Mouse (Mus musculus): ENCODE measurements around the gene Hira. TPM values are rescaled to one million over a fixed set of nuclear protein-coding genes. Genes with fewer than 3 reads are reported as not detected.
A peak's percentile ranks its signal among the peaks of the same experiment; 100 is the strongest.
"Not testable (repeated sequence)": the region's sequence is repeated elsewhere in the genome, so short reads cannot be mapped to it uniquely, and the experiment has no call there.

Gene Hira
- total RNA-seq, 2 experiments from 2014 or later, result 47.6 to 47.7 TPM

DNA sequence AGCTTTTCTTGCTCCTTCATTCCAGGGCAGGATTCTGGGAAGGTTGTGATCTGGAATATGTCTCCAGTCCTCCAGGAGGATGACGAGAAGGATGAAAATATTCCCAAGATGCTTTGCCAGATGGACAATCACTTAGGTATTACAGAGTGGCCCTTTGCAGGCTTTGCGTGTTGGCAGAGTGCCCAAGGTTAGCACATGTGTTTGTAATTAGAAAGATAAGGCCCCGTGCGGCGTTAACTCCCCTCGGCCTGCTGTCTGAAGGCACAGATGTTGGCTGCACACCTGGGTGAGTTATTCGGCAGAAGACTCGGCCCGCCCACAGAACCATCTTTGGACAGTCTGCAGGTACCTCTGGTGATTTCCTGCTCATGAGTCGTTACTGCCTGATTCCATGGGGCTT is 19.6 kb downstream of the Hira start:
- ATAC-seq (replicated peaks; ENCODE audit: low FRiP score, low TSS enrichment, poor library complexity, severe bottlenecking), result peak; percentile 82

DNA sequence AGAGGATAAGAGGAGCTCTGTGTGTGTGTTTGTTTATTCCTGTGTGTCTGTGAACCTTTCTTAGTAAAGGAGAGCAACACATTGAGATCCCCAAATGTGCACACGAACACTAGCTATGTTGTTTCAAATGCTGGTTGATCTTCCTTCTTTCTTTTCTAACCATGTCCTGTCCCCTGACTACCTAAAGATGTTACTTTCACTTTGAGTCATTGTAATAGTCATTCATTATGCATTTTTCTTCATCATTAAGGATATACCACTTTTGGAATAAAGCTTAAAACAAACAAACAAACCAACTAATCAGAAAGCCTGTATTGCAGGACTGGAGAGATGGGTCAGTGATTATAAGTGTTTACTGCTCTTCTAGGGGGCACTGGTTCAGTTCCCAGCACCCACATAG is 28.8 kb downstream of the Hira start:
- no peak for ATAC-seq (replicated peaks; ENCODE audit: low FRiP score, low TSS enrichment, poor library complexity, severe bottlenecking)

DNA sequence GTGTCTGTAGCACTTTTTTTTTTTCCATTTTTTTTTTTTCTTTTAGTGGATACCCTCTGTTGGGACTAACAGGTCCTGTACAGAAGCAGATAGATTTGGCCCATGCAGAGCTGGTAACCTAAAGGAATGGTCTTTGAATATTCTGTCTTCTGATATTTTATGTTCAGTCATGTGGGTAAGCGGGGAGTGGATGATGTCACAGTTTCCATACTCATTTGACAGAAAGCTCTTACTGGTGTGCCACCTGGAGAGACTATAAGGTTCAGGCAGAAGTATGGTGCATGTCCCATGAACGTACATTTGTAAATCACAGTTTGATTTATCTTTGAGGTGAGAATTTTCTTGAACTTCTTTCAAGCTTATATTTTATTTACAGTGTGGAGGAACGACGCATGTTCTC is 39.2 kb downstream of the Hira start:
- ATAC-seq (replicated peaks; ENCODE audit: low FRiP score, low TSS enrichment, poor library complexity, severe bottlenecking), result no peak

DNA sequence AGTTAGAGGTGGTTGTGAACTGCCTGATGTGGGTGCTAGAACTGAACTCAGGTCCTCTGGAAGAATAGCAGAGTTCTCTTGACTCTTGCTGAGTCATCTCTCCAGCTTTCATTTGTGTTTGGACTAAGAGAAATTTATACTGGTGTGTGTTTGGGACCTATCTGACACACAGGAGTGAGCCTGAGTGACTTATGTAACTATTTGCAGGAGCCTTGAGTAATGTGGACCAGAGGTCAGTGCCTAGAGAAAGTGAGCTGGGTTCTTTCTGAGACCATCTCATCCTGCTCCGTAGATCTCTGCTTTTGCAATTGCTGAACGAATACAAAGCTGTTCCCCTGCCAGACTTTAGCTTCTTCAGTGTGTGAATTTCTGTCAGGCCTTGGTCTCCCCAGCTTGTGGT is 44.9 kb downstream of the Hira start:
- ATAC-seq (replicated peaks; ENCODE audit: low FRiP score, low TSS enrichment, poor library complexity, severe bottlenecking), result no peak

DNA sequence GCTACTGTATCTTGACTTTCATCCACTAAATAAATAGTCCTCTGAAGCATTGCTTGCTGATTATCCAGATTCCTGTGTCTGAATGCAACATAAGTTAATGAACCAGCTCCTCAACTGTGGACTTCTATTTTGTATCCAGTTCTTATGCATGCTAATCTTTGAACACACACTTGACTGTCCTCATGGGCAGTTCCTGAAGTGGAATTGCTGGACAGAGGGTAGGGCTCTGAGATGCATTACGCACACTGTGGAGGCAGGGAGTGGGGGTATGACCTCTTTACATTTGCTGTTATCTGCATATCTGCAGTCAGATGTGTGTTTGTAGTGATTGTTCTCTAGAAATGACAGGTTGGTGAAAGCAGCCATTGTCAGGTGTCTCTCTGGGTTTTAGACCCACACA is 51.1 kb downstream of the Hira start:
- no peak for ATAC-seq (replicated peaks; ENCODE audit: low FRiP score, low TSS enrichment, poor library complexity, severe bottlenecking)

DNA sequence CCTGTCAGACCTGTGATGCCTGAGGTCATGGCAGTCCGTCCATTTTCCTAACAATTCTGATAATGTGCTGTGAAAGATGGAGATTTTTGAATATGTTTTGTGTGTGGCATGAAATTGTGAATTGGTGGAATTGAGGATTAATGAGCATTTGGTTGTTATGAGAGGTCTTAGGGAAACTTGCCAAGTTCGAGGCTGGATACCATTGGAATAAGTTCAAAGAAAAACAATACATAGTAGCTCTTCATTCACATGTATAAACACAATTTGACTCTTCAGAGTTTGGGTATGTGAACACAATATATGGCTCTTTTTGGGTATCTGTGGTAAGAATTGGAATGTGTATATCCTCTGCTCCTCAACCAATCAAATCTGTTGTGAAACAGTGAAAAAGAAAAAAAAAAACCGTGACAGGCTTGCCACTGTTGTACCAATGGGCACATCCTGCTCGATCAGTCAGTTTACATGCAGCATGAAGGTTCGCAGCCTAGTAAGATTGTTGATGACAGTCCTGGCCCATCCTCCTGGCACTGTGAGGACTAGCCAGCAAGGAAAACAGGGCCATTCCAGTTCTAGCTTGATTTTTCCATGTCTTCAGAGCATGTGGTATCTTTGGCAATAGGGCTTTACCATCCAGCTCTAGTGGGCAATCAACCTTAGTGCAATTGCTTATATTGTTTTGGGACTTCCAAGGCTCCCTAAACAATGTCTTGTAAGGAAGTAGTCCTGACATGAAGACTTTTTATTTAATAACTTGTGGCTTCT is 61.7 kb downstream of the Hira start:
- no peak for ATAC-seq (replicated peaks; ENCODE audit: low FRiP score, low TSS enrichment, poor library complexity, severe bottlenecking)

DNA sequence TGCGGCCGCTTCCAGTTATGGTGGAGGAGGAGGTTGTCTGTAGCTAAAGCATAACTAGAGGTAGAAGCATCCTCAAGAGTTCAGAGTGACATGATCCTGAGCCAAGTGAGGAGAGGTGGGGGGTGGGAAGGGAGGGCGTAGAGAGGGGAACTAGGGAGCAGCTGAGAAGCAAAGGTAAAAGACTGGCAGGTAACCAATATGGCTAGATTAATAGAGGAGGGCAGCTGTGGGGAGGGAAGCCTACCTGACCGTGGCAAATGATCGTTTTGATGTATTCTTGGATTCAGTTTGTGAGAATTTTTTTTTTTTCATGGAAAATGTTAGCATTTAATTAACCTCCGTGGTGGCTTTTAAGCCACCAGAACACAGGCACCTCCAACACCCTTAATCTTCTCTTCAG is 67.1 kb downstream of the Hira start:
- no peak for ATAC-seq (replicated peaks; ENCODE audit: low FRiP score, low TSS enrichment, poor library complexity, severe bottlenecking)

DNA sequence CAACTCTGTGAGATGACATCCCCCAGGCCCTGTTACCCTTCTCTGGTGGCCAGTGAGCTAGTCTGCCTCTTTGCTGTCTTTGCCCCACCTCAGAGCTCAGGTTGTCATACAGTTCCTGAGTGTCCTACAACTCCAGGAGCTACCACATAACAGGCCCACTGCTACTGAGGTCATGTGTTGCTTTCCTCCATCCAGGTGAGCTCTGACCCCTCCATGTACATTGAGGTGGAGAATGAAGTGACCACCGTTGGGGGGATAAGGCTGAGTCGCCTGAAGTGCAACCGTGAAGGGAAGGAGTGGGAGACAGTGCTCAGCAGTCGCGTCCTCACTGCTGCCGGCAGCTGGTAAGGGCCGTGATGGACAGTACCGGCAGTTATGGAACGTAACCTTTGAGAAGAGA is 72.1 kb downstream of the Hira start:
- ATAC-seq (replicated peaks; ENCODE audit: low FRiP score, low TSS enrichment, poor library complexity, severe bottlenecking), result no peak

DNA sequence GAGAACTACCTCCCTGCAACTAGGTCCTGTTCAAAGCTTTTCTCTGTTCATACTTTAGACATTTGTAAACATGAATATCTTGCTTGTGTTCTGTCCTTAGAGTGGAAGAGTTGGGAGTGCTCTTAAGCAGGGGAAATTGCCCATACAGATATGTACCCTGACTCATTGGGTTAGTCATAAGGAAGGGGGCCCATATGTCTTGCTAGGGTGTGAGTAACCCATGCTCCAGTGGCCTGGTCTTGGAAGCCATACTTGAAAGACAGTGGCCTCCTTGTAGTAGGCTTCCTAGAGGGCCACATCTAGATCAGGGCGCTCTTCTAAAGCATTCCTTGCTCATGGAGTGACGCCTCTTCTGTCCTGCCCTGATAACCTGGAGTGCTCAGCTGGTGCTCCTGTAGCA is 73.5 kb downstream of the Hira start:
- no peak for ATAC-seq (replicated peaks; ENCODE audit: low FRiP score, low TSS enrichment, poor library complexity, severe bottlenecking)

DNA sequence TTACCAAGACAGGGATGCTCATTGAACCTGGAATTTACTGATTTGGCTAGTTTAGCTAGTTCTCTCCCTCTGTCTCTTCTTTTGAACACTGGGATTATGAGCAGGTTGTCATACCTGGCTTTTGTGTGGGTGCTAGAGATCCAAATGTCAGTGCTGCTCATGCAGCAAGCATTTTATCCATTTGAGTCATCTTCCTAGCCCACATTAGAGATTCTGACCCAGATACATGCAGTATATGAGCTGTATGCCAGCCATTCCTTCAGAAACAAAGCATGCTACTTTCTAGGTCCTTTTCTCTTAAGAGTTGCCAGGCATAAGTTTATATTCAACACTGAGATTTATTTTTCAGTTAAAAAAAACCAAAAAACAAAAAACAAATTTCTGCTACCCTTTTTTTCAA is 76.0 kb downstream of the Hira start:
- ATAC-seq (replicated peaks; ENCODE audit: low FRiP score, low TSS enrichment, poor library complexity, severe bottlenecking), result no peak

DNA sequence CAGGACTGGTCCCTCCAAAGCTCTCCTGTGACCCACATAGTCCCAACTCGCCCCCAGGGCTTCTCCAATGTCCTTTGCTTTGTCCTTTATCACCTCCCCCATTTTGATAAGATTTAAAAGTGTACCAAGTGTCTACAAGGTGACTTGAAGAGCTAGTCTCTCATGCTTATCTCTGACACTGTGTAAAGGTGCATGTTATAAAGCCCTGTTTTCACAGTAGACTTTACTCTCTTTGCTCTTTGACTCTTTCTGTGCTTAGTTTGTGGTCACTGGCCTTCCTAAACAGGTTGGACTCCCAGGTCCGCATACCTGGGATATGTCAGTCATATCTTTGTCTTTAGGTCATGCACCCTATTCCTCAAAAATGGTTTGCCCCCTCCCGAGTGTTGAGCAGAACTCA is 78.2 kb downstream of the Hira start:
- no peak for ATAC-seq (replicated peaks; ENCODE audit: low FRiP score, low TSS enrichment, poor library complexity, severe bottlenecking)

DNA sequence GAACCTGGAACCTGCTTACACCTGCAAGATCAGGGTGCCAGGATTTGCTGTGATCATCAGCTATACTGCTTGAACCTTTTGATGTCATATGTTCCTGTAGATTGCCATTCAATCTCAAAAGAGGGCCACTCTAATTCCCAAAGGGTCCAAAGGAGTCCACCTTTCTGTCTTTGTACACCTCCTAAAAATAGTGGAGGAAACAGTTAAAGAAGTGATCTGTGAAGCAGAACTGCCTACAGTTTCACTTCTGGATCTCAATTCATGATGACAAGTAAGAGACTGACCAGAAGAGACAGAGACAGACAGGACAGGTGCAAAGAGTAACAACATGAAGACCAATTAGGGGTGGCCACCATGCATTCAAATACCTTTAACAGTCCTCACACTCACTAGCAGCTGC is 86.6 kb downstream of the Hira start:
- ATAC-seq (replicated peaks; ENCODE audit: low FRiP score, low TSS enrichment, poor library complexity, severe bottlenecking), result no peak

DNA sequence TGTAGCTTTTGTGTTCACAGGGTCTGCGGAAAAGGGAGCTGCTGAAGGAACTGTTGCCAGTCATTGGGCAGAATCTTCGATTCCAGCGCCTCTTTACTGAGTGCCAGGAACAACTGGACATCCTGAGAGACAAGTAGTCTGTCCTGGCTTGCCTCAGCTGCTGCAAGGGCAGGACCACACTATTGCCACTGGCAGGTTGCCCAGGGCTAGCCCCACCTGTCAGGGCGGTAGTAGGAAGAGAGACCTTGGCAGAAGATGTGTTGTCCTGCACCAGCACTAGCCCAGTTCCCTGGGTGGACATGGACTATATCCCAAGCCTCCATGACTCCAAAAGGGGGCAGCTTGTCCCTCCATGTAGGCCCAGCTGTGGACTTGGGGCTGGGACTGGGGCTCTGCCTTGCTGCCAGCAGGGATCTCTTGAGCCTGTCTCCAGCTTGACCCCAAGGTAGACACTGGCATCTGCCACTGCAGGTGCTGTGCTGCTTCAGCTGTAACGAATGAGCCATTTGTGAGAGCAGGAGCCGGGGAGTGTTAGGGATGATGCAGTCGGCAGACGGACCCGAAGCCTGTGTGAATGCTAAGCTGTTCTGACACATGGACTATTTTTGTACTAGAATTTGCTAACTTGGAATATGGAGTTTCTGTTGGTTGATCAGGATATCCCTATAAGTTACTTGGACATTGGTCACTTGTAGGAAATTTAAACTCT is 92.7 kb downstream of the Hira start:
- ATAC-seq (replicated peaks; ENCODE audit: low FRiP score, low TSS enrichment, poor library complexity, severe bottlenecking), result no peak

DNA sequence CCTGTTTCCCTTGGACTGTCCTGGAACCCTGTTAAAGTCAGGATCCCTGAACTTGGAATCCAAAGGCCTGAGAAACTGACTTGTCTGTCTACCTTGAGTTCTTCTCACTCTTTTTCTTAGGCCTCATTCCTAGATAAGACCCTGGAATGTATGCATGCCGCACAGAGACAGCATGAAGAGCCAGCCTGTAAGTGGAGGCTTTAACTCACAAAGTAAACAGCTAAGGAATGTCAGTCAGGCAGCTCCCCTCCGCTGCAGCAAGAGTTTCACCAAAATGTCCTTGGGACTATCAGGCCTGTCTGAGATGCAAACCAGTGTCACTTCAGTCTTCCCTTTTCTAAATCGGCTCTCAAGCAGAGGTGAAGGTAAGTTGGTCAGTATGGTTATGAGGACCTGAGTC is 94.0 kb downstream of the Hira start:
- no peak for ATAC-seq (replicated peaks; ENCODE audit: low FRiP score, low TSS enrichment, poor library complexity, severe bottlenecking)

DNA sequence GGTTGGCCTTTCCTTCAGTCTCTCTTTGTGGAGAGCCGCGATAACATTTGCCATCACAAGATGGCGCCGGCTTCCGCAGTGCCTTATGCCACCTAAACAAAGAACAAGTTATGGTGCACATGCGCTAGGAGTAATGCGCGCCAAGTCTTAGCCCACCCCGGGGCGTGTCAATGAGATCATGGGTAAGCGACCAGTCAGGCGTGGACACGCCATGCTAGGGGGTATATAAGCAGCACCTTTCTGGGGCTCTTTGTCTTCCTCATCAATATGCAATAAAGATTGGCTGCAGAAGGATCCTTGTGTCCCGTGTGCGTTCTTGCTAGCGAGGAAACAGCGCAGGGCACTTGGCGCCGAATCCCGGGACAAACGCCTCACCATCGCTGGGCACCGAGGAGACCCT is 98.8 kb downstream of the Hira start:
- not testable (repeated sequence) for ATAC-seq (replicated peaks; ENCODE audit: low FRiP score, low TSS enrichment, poor library complexity, severe bottlenecking)

DNA sequence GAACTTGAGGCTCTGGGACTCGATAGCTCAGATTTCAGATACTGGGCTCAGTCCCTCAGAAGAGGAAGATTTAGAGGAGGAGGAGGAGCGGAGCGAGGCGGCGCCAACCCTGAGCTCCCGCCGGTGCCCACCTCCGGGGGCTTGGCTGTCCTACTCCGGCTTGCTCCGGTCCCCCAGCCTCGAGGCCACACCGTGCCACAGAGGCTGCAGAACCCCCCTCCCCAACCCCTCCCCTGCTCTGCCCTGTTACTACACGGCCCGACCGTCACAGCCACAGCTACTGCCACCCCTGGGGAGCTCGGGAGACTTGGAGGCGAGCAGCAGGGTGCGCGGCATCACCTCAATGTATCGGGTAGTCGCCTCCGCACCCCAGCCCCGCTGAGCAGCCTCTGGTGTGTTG is 99.5 kb downstream of the Hira start:
- no peak for ATAC-seq (replicated peaks; ENCODE audit: low FRiP score, low TSS enrichment, poor library complexity, severe bottlenecking)

DNA sequence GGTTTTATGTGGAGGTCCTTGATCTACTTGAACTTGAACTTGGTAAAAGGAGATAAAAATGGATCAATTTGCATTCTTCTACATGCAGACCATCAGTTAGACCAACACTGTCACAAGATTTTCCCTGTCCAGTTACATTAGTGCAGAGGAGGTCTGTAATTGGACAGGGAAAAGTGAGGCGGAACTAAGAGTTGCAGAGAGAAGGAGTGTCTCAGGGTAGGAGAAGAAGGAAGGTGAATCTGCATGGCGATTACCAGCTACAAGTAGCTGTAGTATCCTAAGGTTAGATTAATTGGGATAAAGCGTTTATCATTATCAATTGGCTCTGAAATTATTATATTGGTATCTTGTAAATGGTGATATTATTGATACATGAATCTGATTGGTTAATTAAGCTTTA is 109.5 kb downstream of the Hira start:
- no peak for ATAC-seq (replicated peaks; ENCODE audit: low FRiP score, low TSS enrichment, poor library complexity, severe bottlenecking)

DNA sequence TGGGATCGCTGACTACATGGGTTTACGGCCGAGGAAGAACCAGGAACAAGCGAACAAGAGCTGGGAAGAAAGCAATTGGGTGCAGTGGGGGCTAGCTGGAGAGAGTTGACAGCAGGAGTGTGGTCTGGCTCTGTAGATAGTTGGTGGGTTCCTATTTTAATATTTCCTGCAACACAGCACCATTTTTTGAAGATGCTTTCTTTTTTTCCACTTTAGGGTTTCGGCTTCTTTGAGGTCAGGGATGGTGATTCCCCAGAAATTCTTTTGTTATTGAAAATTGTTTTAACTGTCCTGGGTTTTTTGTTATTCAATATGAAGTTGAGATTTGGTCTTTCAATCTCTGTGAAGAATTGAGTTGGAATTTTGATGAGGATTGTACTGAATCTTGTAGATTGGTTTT is 110.0 kb downstream of the Hira start:
- no peak for ATAC-seq (replicated peaks; ENCODE audit: low FRiP score, low TSS enrichment, poor library complexity, severe bottlenecking)

DNA sequence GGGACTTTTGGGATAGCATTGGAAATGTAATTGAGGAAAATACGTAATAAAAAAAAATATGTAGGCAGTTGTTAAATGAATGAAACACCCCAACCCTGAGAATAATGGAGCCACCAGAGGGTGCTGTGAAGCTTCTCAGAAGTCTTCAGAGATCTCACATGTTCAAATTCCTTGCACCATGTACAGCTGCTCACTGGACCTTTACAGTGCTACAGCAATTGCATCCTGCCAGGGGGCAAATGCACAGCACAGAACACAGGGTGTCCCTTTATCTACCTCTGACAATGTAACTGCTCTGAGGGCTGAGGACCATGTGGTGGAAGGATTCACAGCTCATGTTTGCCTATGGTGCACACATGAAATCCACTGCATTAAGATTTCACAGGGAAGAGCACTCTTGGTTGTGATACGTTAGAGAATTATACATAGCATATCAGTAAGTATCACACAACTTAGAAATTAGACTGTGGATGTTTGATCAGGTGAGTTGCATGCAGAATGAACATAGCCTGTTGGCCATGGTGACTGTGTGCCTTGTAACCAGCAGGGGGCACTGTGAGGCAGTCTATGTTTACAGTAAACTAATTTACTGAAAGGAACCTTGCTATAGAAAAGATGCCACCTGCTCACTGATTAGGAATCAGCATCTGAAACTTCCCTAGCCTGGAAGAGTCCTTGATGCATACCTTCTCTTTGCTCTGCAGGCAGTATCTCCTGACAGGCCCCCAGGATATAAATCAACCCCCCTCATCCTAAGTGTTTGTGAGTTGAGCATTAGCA is 126.0 kb downstream of the Hira start:
- peak; percentile 78 for ATAC-seq (replicated peaks; ENCODE audit: low FRiP score, low TSS enrichment, poor library complexity, severe bottlenecking)

DNA sequence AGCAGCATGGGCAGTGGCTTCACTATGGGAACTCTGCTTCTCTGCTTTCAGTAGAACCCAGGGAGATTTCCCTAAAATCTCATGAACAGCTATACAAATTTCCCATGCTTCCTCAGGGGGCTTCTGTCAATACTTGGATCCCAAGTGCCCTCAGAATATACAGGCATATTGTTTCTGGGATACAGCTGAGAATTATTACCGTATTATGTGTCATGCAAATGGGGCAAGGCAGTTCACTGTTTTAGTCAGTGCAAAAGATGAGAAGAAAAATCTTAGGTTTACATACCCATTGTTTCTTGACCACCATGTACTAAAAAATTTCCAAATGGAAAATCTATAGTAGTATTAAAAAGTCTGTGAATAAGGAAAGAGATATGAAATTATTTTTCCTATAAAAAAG is 126.9 kb downstream of the Hira start:
- no peak for ATAC-seq (replicated peaks; ENCODE audit: low FRiP score, low TSS enrichment, poor library complexity, severe bottlenecking)

DNA sequence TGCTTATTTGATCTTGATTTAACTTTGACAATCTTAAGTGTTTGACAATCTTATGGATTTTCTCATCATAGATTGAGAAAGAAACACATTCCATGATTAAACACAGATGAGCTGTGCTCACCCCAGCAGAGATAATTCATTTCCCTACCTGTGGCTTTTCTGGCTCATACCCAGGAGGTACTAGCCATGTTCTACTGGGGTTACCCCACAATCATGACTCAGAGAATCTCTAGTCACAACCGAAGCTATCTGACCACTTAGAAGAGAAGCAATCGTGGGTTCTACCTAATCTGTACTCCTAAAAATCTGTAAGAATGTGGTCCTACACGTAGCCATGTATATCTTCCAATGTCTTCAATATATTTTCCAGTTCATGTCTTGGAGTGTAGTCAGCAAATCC is 128.5 kb downstream of the Hira start:
- no peak for ATAC-seq (replicated peaks; ENCODE audit: low FRiP score, low TSS enrichment, poor library complexity, severe bottlenecking)
